Mouse (Mus musculus) liver, postnatal 0 days (tissue): ENCODE results near the gene Asf1b.

Experiments
- CTCF ChIP-seq: sonication (generic); IDR thresholded peaks from 2 replicates; pipeline ENCODE4 v1.5.1; 2016; ENCODE audit warnings: antibody characterized with exemption, low read depth
- EP300 ChIP-seq: IDR thresholded peaks from 2 replicates; pipeline ENCODE4 v1.6.1; 2016; ENCODE audit warnings: antibody characterized with exemption, low read depth, mild to moderate bottlenecking

GRCm38 (mm10) chr8:84004533-84005201, 49.4 kb downstream of the Asf1b start:
- TF ChIP-seq CTCF (no peak), EP300 (peak; percentile 41; the same call in 1 of the 2 replicates)
